Mouse (Mus musculus) embryonic facial prominence, embryonic 10.5 days (tissue): ENCODE data around the gene Mucl3. TPM values are rescaled to one million over a fixed set of nuclear protein-coding genes. Genes with fewer than 3 reads are reported as not detected.

Experiments
- polyA plus RNA-seq: library from polyadenylated mRNA; unstranded; fragments of >200 nt; fragmentation: Nextera tagmentation; extraction: Ambion mirVana; gene quantifications from 2 replicates; pipeline ENCODE4 v1.2.1, GENCODE M21; 2016

Gene Mucl3
- polyA plus RNA-seq, 1 experiment from 2014 or later: 0.20 TPM

Other genes starting within 250 kb of the Mucl3 start
- 1.5 and 1.6 TPM in 2 replicates for gene H2-Q6, start 218.8 kb downstream of the Mucl3 start, polyA plus RNA-seq
- gene H2-Q7, start 204.5 kb downstream of the Mucl3 start, polyA plus RNA-seq: 12.2 and 12.9 TPM in 2 replicates
- 0.39 and 0.57 TPM in 2 replicates for gene H2-Q10, start 173.6 kb downstream of the Mucl3 start, polyA plus RNA-seq
- not detected in 2 replicates for gene Pou5f1, start 137.7 kb downstream of the Mucl3 start, polyA plus RNA-seq
- 43.7 and 45.5 TPM in 2 replicates for gene Tcf19, start 126.9 kb downstream of the Mucl3 start, polyA plus RNA-seq
- gene Cchcr1, start 126.6 kb downstream of the Mucl3 start, polyA plus RNA-seq: 24.2 and 25.0 TPM in 2 replicates
- gene Psors1c2, start 110.5 kb downstream of the Mucl3 start, polyA plus RNA-seq: 1.6 and 1.9 TPM in 2 replicates
- gene Cdsn, start 91.6 kb downstream of the Mucl3 start, polyA plus RNA-seq: not detected in 2 replicates
- not detected in 2 replicates for gene 2300002M23Rik, start 76.2 kb downstream of the Mucl3 start, polyA plus RNA-seq
- not detected in 2 replicates for gene Sfta2, start 42.1 kb downstream of the Mucl3 start, polyA plus RNA-seq
- not detected in 2 replicates for gene Gm9573, start 17.1 kb downstream of the Mucl3 start, polyA plus RNA-seq
- 19.9 and 22.0 TPM in 2 replicates for gene Vars2, start 23.9 kb upstream of the Mucl3 start, polyA plus RNA-seq
- gene Gtf2h4, start 30.0 kb upstream of the Mucl3 start, polyA plus RNA-seq: 57.6 and 61.4 TPM in 2 replicates
- gene Ddr1, start 60.9 kb upstream of the Mucl3 start, polyA plus RNA-seq: 49.1 and 65.3 TPM in 2 replicates
- 3.7 and 4.4 TPM in 2 replicates for gene Ier3, start 178.0 kb upstream of the Mucl3 start, polyA plus RNA-seq
- 45.9 and 49.2 TPM in 2 replicates for gene Flot1, start 179.5 kb upstream of the Mucl3 start, polyA plus RNA-seq
- gene Tubb5, start 194.6 kb upstream of the Mucl3 start, polyA plus RNA-seq: 1,654 and 1,662 TPM in 2 replicates
- 18.4 and 21.2 TPM in 2 replicates for gene Mdc1, start 197.8 kb upstream of the Mucl3 start, polyA plus RNA-seq
- 64.6 and 65.1 TPM in 2 replicates for gene Nrm, start 217.6 kb upstream of the Mucl3 start, polyA plus RNA-seq
- 27.4 and 29.7 TPM in 2 replicates for gene Ppp1r18, start 221.9 kb upstream of the Mucl3 start, polyA plus RNA-seq
- 52.6 and 60.7 TPM in 2 replicates for gene Dhx16, start 236.1 kb upstream of the Mucl3 start, polyA plus RNA-seq